Mouse (Mus musculus): ENCODE measurements around the gene Kcnab3.
"Not testable (repeated sequence)": the region's sequence is repeated elsewhere in the genome, so short reads cannot be mapped to it uniquely, and the experiment has no call there.

Kcnab3 gene

DNA sequence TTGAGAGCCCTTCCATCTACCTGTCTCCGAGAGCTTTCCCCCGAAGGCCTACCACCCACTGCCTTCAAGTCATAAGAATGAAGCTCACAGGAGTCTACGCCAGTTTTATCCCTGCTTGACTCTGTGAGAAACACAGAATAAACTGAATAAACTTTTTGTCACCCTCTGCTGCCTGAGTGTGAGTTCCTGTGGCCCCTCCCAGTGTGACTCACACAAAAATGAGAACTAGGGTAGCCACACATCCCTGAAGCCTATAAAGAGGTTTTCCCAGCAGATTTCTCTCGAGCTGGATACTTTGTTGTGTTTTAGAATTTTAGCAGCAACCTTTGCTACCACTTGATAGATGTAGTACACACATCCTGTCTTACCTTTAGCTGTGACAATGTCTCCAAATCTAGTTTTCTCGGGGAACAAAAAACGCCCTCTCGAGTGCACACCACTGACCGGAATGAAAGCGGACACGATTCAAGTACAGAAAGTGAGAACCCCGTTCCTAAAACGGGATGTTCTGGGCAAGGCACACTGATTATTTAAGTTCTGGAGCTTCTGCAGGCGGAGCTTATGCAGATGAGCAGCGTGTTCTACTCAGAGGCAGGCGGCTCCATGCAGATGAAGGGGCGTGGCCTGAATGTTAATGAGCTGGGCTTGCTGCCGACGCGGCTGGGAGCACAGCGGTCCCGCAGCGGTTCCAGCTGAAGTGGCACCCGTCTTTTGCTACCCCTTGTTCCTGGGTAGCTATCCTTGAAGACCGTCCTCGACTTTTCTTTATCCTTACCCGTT lies at the start of gene Kcnab3:
Gene Kcnab3 (plus strand): TSS at position 631 of the 780 bp plus-strand sequence.
- peak; percentile 94 for DNase-seq (ENCODE audit: low read depth, low spot score)

GRCm38 (mm10) chr11:69277267-69277666 lies 48.8 kb upstream of the Kcnab3 start:
- DNase-seq (ENCODE audit: low read depth, low spot score), result no peak

GRCm38 (mm10) chr11:69291111-69291510 lies 34.9 kb upstream of the Kcnab3 start:
- no peak for DNase-seq (ENCODE audit: low read depth, low spot score)

DNA sequence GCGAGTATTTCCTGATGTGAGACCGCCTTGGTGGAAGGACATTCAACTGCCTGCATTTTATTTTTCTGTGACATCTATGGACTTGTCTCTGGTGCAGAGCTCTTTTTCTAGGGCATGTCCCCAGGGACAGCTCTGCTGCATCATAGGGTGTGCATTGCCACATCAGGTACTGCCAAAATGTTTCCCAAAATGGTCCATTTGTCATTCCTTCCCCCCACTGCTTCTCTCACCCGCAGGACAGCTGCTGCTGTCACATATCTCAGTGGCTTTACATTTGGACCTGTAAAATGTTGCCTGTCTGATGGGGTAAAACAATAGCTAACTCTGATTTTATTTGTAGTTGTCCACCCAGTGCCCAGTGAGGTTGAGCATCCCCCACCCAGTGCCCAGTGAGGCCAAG lies 30.8 kb upstream of the Kcnab3 start:
- DNase-seq (ENCODE audit: low read depth, low spot score), result no peak

- no peak for DNase-seq (ENCODE audit: low read depth, low spot score)
Observed at GRCm38 (mm10) chr11:69297799-69298198, 28.3 kb upstream of the Kcnab3 start.

- no peak for DNase-seq (ENCODE audit: low read depth, low spot score)
Observed at GRCm38 (mm10) chr11:69298231-69298630, 27.8 kb upstream of the Kcnab3 start.

GRCm38 (mm10) chr11:69302817-69303216 lies 23.2 kb upstream of the Kcnab3 start:
- DNase-seq (ENCODE audit: low read depth, low spot score), result no peak

GRCm38 (mm10) chr11:69305291-69305690 lies 20.8 kb upstream of the Kcnab3 start:
- DNase-seq (ENCODE audit: low read depth, low spot score), result peak; percentile 78

GRCm38 (mm10) chr11:69306039-69306438 lies 20.0 kb upstream of the Kcnab3 start:
- no peak for DNase-seq (ENCODE audit: low read depth, low spot score)

- DNase-seq (ENCODE audit: low read depth, low spot score), result no peak
Observed at GRCm38 (mm10) chr11:69311266-69311665, 14.8 kb upstream of the Kcnab3 start.

DNA sequence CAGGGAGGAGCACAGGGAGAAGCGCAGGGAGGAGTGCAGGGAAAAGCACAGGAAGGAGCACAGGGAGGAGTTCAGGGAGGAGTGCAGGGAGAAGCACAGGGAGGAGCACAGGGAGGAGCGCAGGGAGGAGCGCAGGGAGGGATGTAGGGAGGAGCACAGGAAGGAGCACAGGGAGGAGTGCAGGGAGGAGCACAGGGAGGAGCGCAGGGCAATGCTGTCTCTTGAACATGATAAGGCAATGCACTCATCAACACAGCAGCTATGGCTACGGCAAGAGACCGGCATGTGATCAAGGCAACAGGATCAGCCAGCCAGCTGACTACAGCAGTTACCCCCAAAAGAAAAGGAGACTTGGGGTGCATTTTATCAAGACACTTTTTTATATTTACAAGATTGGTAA lies 9.7 kb upstream of the Kcnab3 start:
- DNase-seq (ENCODE audit: low read depth, low spot score), result no peak

DNA sequence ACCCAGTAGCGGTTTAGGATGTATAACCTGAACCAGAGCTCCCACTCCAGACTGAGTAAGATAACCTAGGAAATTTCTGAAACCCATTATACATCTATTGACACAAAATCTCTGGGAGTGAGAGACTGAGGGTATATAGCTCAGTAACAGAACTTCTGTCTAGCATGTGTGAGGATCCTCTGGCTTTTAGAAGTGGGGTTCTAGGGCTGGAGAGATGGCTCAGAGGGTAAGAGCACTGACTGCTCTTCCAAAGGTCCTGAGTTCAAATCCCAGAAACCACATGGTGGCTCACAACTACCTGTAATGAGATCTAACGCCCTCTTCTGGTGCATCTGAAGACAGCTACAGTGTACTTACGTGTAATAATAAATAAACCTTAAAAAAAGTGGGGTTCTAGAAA lies 8.1 kb upstream of the Kcnab3 start:
- not testable (repeated sequence) for DNase-seq (ENCODE audit: low read depth, low spot score)

- DNase-seq (ENCODE audit: low read depth, low spot score), result no peak
Observed at GRCm38 (mm10) chr11:69321580-69321979, 4.5 kb upstream of the Kcnab3 start.

DNA sequence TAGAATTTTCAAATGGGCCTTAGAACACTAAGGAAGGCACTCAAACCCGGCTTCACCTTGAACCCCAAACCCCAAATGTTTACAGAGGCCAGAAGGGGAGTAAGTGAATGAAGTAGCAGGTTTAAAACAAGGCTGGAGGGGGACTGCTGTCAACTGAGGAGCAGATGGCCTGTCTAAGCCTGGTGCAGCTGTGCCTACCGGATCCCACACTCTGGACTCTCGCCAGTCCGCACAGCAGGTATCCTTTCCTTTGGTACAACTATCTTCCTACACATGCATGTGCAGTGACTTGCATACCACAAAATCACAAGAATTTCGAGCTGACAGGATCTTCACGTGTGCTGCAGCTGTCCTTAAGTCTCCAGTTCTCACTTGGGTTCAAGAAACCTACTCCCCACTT lies 4.0 kb upstream of the Kcnab3 start:
- no peak for DNase-seq (ENCODE audit: low read depth, low spot score)

DNA sequence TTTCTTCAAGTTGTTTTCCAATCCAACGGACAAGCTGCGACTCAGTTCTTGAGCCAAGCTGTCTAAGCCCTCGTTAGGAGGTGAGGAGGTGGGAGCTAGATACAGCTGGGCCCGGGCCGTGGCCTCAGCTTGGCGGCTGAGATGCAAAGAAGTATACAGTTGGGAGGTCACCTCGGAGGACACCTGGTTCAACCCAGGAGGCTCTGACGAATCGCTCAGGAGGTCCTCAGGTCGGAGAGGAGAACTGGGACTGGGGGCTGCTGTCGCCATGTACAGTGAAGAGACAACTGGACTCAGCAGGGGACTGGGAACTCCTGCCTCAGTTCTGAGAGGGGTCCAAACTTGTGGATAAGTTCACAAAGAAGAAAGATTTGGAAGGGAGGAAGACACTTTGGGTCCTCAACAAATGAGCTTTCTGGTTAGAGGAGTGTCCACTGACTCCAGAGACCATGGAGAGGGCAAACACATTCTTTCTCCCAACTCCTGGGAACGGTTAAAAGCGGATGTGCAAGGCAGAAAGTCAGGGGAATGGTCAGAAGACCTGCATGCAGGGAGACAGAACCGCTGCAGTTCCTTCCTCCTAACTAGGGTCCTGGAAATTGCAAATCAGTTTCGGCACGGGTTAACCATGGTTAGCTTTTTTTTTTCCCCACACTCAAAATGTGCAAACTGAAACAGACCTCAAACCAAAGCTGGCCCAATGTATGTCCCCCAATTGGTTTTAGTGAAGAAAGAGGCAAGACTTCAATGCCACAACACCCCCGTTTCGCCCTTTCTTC lies 3.2 kb upstream of the Kcnab3 start:
- DNase-seq (ENCODE audit: low read depth, low spot score), result peak; percentile 59

DNA sequence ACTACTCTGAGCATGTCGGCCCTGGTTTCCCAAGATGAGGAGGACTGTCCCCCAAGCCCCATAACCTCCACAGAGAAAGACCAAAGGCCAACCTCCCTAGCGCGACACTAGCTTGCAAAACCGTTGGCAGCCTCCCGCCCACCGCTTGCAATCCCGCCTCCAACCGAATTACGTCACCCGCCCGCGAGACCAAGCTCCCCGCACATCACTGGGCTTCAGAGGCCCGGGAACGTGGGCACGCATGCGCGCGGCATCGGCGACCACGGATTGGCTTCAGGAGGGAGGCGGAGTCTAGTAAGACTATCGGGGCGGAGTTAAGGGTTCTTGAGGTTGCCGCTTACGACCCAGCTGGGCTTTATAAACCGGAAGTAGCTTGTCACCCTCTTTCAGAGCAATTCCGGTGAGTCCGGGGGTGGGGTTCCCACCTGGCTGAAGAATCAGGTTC lies 2.4 kb upstream of the Kcnab3 start, which contains the start of the genes Cntrob and Trappc1:
Gene Cntrob (minus strand): TSS at position 109 of the 445 bp plus-strand sequence.
Gene Trappc1 (plus strand): TSS at position 314 of the 445 bp plus-strand sequence.
- peak; percentile 100 for DNase-seq (ENCODE audit: low read depth, low spot score)

DNA sequence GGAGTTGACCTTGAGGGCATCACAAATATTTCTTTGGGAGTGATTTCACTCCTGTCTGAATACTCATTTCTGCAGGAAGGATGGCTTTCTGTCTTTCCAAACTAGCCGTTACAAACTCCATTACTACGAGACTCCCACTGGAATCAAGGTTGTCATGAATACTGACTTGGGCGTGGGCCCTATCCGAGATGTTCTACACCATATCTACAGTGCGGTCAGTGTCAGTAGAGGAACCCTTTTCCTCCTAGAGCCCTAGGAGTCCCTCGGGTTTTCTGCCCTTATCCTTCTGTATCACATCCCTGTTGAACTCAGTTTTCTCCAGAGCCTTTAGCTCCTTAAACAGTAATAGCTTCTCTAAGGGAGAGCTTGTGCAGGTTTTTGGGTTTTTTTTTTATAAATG lies 1.3 kb upstream of the Kcnab3 start:
- no peak for DNase-seq (ENCODE audit: low read depth, low spot score)

GRCm38 (mm10) chr11:69326408-69327156 lies 524 bp downstream of the Kcnab3 start:
- no peak for DNase-seq (ENCODE audit: low read depth, low spot score)

- DNase-seq (ENCODE audit: low read depth, low spot score), result no peak
Observed at GRCm38 (mm10) chr11:69327157-69327442, 1.0 kb downstream of the Kcnab3 start.

GRCm38 (mm10) chr11:69327648-69328047 lies 1.6 kb downstream of the Kcnab3 start:
- no peak for DNase-seq (ENCODE audit: low read depth, low spot score)

DNA sequence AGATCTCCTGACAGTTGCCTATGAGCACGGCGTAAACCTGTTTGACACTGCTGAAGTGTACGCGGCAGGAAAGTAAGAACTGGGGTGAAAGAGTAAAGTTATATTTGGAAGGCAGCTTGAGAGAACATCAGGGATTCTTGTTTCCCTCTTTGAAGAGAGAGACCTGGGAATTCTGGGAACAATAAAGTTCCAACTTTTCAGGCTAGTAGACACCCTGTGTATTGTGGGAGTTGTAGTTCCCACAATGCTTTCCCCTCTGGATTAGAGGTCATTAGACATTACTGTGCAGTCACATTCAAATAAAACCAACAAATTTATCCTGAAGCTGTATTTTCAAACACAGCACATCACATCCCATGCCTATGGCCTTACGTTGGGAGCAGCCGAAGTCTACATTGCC lies 2.5 kb downstream of the Kcnab3 start:
- DNase-seq (ENCODE audit: low read depth, low spot score), result no peak

- no peak for DNase-seq (ENCODE audit: low read depth, low spot score)
Observed at GRCm38 (mm10) chr11:69331152-69331551, 5.1 kb downstream of the Kcnab3 start.

Data from A20 (cell line).